Mouse (Mus musculus) embryonic fibroblast, embryonic 13.5 days (primary cell): Measurements from ENCODE around the gene Wwox.

Experiments
- CTCF ChIP-seq: IDR thresholded peaks from 2 replicates; pipeline ENCODE4 v1.5.1; 2011; ENCODE audit warnings: mild to moderate bottlenecking, control low read depth, low read length, moderate library complexity, borderline replicate concordance; ENCODE audit not compliant: insufficient read depth
- POLR2A ChIP-seq: IDR thresholded peaks from 2 replicates; pipeline ENCODE4 v1.6.1; 2011; ENCODE audit warnings: low read depth, mild to moderate bottlenecking, control low read depth, low read length, moderate library complexity

DNA sequence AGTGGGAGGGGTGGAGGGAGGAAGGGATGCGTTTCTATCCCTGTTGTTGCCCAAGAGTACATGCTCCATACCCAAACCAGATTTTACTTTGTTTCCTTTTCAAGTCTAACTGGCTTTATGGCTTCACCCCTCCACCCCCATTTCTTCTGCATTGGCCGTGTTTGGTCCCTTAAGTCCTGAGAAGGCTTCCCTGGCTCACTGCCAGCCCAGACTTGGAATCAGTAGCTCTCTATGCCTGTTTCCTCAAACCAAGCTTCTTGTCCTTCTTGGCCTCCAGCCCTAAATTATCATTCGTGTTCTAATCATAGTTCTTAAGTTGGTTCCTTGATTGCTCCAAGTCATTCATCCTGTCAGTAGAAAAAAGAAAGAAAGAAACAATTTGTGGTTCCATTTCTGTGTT is 777.3 kb downstream of the Wwox start:
- TF ChIP-seq CTCF = no peak
- TF ChIP-seq POLR2A = no peak
